Mouse (Mus musculus) hindbrain, embryonic 15.5 days (tissue): Measurements from ENCODE around the gene Smarce1. TPM values are rescaled to one million over a fixed set of nuclear protein-coding genes. Genes with fewer than 3 reads are reported as not detected.

Experiments used
- ATAC-seq: fragments of 200-750 bp; cut with Nextera tagmentation; 2 replicates; pipeline ENCODE4 v1.8.0; 2017; ENCODE audit warnings: low read depth, moderate number of reproducible peaks, moderate TSS enrichment; ENCODE audit not compliant: low FRiP score
- H3K27ac ChIP-seq: fragments of 300-500 bp; sonication (generic); replicated peaks from 2 replicates; pipeline ENCODE4 v1.5.1; 2015; ENCODE audit warnings: mild to moderate bottlenecking, inconsistent platforms
- H3K27me3 ChIP-seq: fragments of 300-500 bp; sonication (generic); 2 replicates; pipeline ENCODE4 v1.6.1; 2015; ENCODE audit warnings: control low read depth, inconsistent platforms
- H3K36me3 ChIP-seq: fragments of 300-500 bp; sonication (generic); 2 replicates; pipeline ENCODE4 v1.6.1; 2015; ENCODE audit warnings: control low read depth, inconsistent platforms
- H3K4me1 ChIP-seq: fragments of 300-500 bp; sonication (generic); replicated peaks from 2 replicates; pipeline ENCODE4 v1.6.1; 2015; ENCODE audit warnings: control low read depth, inconsistent platforms
- H3K4me2 ChIP-seq: fragments of 300-500 bp; sonication (generic); 2 replicates; pipeline ENCODE4 v1.6.1; 2015; ENCODE audit warnings: moderate library complexity, mild to moderate bottlenecking, inconsistent platforms
- H3K4me3 ChIP-seq: fragments of 300-500 bp; sonication (generic); 2 replicates; pipeline ENCODE4 v1.5.1; 2015; ENCODE audit warnings: mild to moderate bottlenecking, inconsistent platforms
- H3K9ac ChIP-seq: fragments of 300-500 bp; sonication (generic); 2 replicates; pipeline ENCODE4 v1.6.1; 2015; ENCODE audit warnings: inconsistent platforms
- H3K9me3 ChIP-seq: fragments of 300-500 bp; sonication (generic); 2 replicates; pipeline ENCODE4 v1.6.1; 2016; ENCODE audit warnings: control low read depth, inconsistent platforms
- WGBS: fragments of 180-500 bp; shearing (Covaris S2); methylation state at CpG from one replicate; pipeline ENCODE4 v1.1.7; 2015; 5-methylcytosine and 5-hydroxymethylcytosine counted together
- polyA plus RNA-seq: library from polyadenylated mRNA; unstranded; fragments of >200 nt; fragmentation: Nextera tagmentation; extraction: Ambion mirVana; gene quantifications from 2 replicates; pipeline ENCODE4 v1.2.1, GENCODE M21; 2015

The Smarce1 gene
- polyA plus RNA-seq, 1 experiment from 2014 or later = 266 TPM

GRCm38 (mm10) chr11:99165031-99165752, 65.6 kb downstream of the Smarce1 start:
- ATAC-seq = no peak
- H3K9me3 ChIP-seq = no peaks in the 10 kb centered on the region
- no peak overlapping the region for H3K4me3 ChIP-seq
- no peak overlapping the region for H3K9ac ChIP-seq
- H3K4me1 ChIP-seq = no peaks in the 10 kb centered on the region
- 69% methylated on average over 11 of the region's 11 CpGs for WGBS
- no peak overlapping the region for H3K27ac ChIP-seq
- H3K36me3 ChIP-seq = no peaks in the 10 kb centered on the region
- no peaks in the 10 kb centered on the region for H3K27me3 ChIP-seq
- no peak overlapping the region for H3K4me2 ChIP-seq

DNA sequence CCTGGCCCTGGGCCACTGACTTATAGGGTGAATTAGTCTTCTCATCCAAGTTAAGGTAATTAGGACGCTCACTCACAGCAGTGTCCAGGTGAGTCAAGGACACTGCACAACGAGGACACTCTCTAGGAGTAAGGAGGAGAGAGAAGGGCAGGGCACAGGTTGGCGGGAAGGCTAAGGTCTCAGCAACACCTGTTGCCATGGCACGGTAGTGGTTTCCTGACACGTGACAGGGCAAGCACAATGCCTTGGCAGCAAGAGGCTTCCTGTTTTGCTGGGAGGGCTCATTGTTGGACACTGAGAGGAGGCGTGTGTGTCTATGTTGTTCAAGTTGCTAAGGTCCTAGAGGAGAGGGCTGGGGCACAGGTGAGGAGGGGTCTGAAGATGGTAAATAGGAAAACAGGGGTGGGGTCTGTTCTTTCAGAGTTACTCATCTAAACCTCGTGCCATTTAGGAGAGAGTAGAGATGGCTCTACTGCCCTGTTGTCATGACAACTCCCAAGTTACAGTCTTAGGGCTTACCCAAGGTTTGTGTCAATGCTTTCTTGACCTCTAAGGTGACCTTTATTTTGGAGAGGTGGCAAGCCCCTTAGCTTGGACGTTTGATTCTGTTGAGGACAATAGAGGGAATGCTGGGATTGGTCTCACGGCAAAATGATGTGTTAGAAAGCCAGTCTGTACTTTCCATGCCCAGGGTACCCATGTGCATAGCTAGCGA, 67.7 kb downstream of the Smarce1 start:
- no peaks in the 10 kb centered on the region for H3K9me3 ChIP-seq
- H3K4me2 ChIP-seq = no peak overlapping the region
- no peak overlapping the region for H3K9ac ChIP-seq
- no peaks in the 10 kb centered on the region for H3K27me3 ChIP-seq
- 72% methylated on average over 10 of the region's 10 CpGs for WGBS
- no peak overlapping the region for H3K4me3 ChIP-seq
- no peaks in the 10 kb centered on the region for H3K4me1 ChIP-seq
- no peak for ATAC-seq
- no peaks in the 10 kb centered on the region for H3K36me3 ChIP-seq
- H3K27ac ChIP-seq = no peak overlapping the region

DNA sequence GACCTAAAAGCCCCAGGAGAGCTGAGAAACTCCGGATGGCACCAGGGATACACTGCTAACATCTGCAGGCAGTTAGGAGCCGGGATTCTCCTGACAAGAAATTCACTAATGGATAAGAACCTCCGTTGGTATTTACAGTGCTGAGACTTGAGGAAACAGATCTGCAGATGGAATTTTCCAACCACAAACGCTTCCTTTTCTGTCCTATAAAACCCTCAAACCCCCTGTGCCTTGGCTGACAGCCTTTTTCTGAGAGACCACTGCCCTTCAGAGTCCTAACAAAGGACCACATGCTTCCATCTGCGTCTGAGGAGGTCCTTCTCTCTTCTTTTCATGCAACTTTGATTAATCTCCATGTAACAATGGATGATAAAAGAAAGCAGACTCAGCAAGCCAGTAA, 69.2 kb downstream of the Smarce1 start:
- Histone ChIP-seq H3K4me3 (no peak overlapping the region), H3K27ac (no peak overlapping the region), H3K27me3 (no peaks in the 10 kb centered on the region), H3K4me2 (no peak overlapping the region), H3K36me3 (no peaks in the 10 kb centered on the region), H3K9me3 (no peaks in the 10 kb centered on the region), H3K4me1 (no peaks in the 10 kb centered on the region), H3K9ac (no peak overlapping the region)
- no peak for ATAC-seq
- 58% methylated on average over 5 of the region's 5 CpGs for WGBS

DNA sequence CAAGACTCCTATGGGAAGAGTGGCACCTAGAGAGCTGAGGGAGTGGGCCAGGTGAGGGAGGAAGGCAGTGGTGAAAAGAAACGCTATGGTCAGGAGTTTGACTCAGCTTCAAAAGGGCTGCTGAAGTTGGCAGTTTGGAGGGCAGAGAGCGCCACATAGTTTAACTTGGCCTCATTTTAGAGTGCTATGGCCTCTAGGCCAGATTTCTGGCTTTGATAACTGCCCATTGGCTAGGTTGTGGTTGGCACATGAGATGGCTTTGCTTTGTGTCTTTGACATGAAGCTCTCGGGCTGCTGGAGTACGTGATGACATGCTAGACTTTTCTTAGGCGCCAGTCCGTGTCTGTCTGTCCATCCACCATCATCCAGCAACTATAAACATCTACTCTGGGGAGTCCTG, 70.6 kb downstream of the Smarce1 start:
- Histone ChIP-seq H3K27me3 (no peaks in the 10 kb centered on the region), H3K9ac (no peak overlapping the region), H3K27ac (no peak overlapping the region), H3K9me3 (no peaks in the 10 kb centered on the region), H3K4me3 (no peak overlapping the region), H3K4me2 (no peak overlapping the region), H3K4me1 (no peaks in the 10 kb centered on the region), H3K36me3 (no peaks in the 10 kb centered on the region)
- ATAC-seq = no peak
- WGBS = 87% methylated on average over 6 of the region's 6 CpGs

Other genes starting within 250 kb of the Smarce1 start
- gene Gjd3, start 248.0 kb downstream of the Smarce1 start, polyA plus RNA-seq = 1.8 and 3.1 TPM in 2 replicates
- gene Top2a, start 206.8 kb downstream of the Smarce1 start, polyA plus RNA-seq = 43.7 and 56.9 TPM in 2 replicates
- 145 and 146 TPM in 2 replicates for gene Igfbp4, start 189.8 kb downstream of the Smarce1 start, polyA plus RNA-seq
- 0.08 and 0.17 TPM in 2 replicates for gene Tns4, start 141.7 kb downstream of the Smarce1 start, polyA plus RNA-seq
- gene Ccr7, start 75.9 kb downstream of the Smarce1 start, polyA plus RNA-seq = 0.08 TPM in 2 replicates
- 7.7 and 8.9 TPM in 2 replicates for gene Krt222, start 13.1 kb upstream of the Smarce1 start, polyA plus RNA-seq
- 0.13 TPM in 1 of 2 replicates, not detected in the other for gene Krt24, start 54.2 kb upstream of the Smarce1 start, polyA plus RNA-seq
- gene Krt25, start 91.9 kb upstream of the Smarce1 start, polyA plus RNA-seq = 0.81 and 0.96 TPM in 2 replicates
- gene Krt26, start 106.9 kb upstream of the Smarce1 start, polyA plus RNA-seq = 0.25 and 0.26 TPM in 2 replicates
- 0.16 TPM in 1 of 2 replicates, not detected in the other for gene Krt27, start 120.1 kb upstream of the Smarce1 start, polyA plus RNA-seq
- 0.54 and 0.65 TPM in 2 replicates for gene Krt28, start 143.9 kb upstream of the Smarce1 start, polyA plus RNA-seq
- 29.6 and 30.6 TPM in 2 replicates for gene Krt10, start 158.3 kb upstream of the Smarce1 start, polyA plus RNA-seq
- 0.30 TPM in 1 of 2 replicates, not detected in the other for gene Krt12, start 191.2 kb upstream of the Smarce1 start, polyA plus RNA-seq
- gene Krt20, start 207.1 kb upstream of the Smarce1 start, polyA plus RNA-seq = 0.14 and 0.24 TPM in 2 replicates